In genomic region chr13:18868825-18869224, GRCm38 (mm10) we compare ENCODE assay signal across 15 mouse cellular contexts.
DNase-seq lines count a peak whose midpoint lies in the region; ATAC-seq and TF ChIP-seq lines count a peak whose summit lies in the region.
"Had no signal": no experiment of that assay in that cellular context is flagged by ENCODE, and none has a peak within 500 bp of the region (broad histone marks: within the 10 kb centered on the region; RNA-seq: fewer than 3 reads in every experiment).

No protein-coding gene starts in this region.

- no peak overlapping the region for H3K4me3 ChIP-seq in intestine, embryonic 14.5 days (ENCODE audit: low read depth, low read length)
- no peak overlapping the region for H3K4me3 ChIP-seq in intestine, embryonic 16.5 days (ENCODE audit: low read length)
- no peak overlapping the region for H3K4me3 ChIP-seq in liver, adult 2 months (ENCODE audit: insufficient read depth, low read depth, low read length)
- H3K4me3 ChIP-seq in neural tube, embryonic 14.5 days (ENCODE audit: low read depth, low read length): no peak overlapping the region
- no peak overlapping the region for H3K4me3 ChIP-seq in thymus, adult 2 months (ENCODE audit: control insufficient read depth, insufficient read depth, low read length)
- H3K4me3 ChIP-seq: forebrain, embryonic 13.5 days; heart, embryonic 15.5 days; myocyte had no signal

- no peaks in the 10 kb centered on the region for H3K27me3 ChIP-seq in intestine, embryonic 14.5 days (replicated peaks; ENCODE audit: control insufficient read depth, insufficient read depth, low read length)
- no peaks in the 10 kb centered on the region for H3K27me3 ChIP-seq in intestine, embryonic 16.5 days (replicated peaks; ENCODE audit: control insufficient read depth, insufficient read depth, low read length)
- H3K27me3 ChIP-seq in liver, adult 2 months (ENCODE audit: control insufficient read depth, insufficient read depth, low read length): no peaks in the 10 kb centered on the region
- no peaks in the 10 kb centered on the region for H3K27me3 ChIP-seq in neural tube, embryonic 14.5 days (ENCODE audit: control insufficient read depth, insufficient read depth, low read length)
- H3K27me3 ChIP-seq in thymus, adult 2 months (ENCODE audit: control insufficient read depth, insufficient read depth, low read length): no peaks in the 10 kb centered on the region
- H3K27me3 ChIP-seq: forebrain, embryonic 13.5 days; heart, embryonic 15.5 days had no signal

- 86% methylated on average over 5 of the region's 5 CpGs for WGBS in intestine, embryonic 14.5 days
- 88% methylated on average over 5 of the region's 5 CpGs for WGBS in intestine, embryonic 16.5 days
- 13% methylated on average over 5 of the region's 5 CpGs for WGBS in liver, adult 2 months
- WGBS in neural tube, embryonic 14.5 days: 90% methylated on average over 5 of the region's 5 CpGs
- 97% methylated on average over 5 of the region's 5 CpGs for WGBS in thymus, adult 2 months

- no peak overlapping the region for H3K27ac ChIP-seq in intestine, embryonic 14.5 days (ENCODE audit: low read depth)
- no peak overlapping the region for H3K27ac ChIP-seq in intestine, embryonic 16.5 days (ENCODE audit: low read length)
- H3K27ac ChIP-seq in liver, adult 2 months (replicated peaks; ENCODE audit: insufficient read depth, low read depth, low read length): no peak overlapping the region
- H3K27ac ChIP-seq in neural tube, embryonic 14.5 days (ENCODE audit: low read depth, low read length): no peak overlapping the region
- no peak overlapping the region for H3K27ac ChIP-seq in thymus, adult 2 months (ENCODE audit: control insufficient read depth, insufficient read depth, low read length)
- H3K27ac ChIP-seq: heart, embryonic 15.5 days; liver, embryonic 14.5 days had no signal

- no peaks in the 10 kb centered on the region for H3K9me3 ChIP-seq in intestine, embryonic 14.5 days (ENCODE audit: control insufficient read depth, low read length)
- H3K9me3 ChIP-seq in intestine, embryonic 16.5 days (ENCODE audit: control insufficient read depth, low read length): no peaks in the 10 kb centered on the region
- H3K9me3 ChIP-seq in neural tube, embryonic 14.5 days (ENCODE audit: control insufficient read depth, low read length): no peaks in the 10 kb centered on the region
- H3K9me3 ChIP-seq: forebrain, embryonic 13.5 days; heart, embryonic 15.5 days had no signal

- H3K4me2 ChIP-seq in intestine, embryonic 14.5 days (ENCODE audit: low read length): no peak overlapping the region
- H3K4me2 ChIP-seq in intestine, embryonic 16.5 days (ENCODE audit: low read depth, low read length): no peak overlapping the region
- no peak overlapping the region for H3K4me2 ChIP-seq in neural tube, embryonic 14.5 days (ENCODE audit: low read depth, low read length)
- H3K4me2 ChIP-seq: forebrain, embryonic 13.5 days; heart, embryonic 15.5 days had no signal

- 0 out of 2 replicates have a peak, but pooled peaks cover 4% of the 10 kb centered on the region for H3K4me1 ChIP-seq in intestine, embryonic 14.5 days (replicated peaks; ENCODE audit: control insufficient read depth, insufficient read depth, low read length)
- 0 out of 2 replicates have a peak, but pooled peaks cover 3% of the 10 kb centered on the region for H3K4me1 ChIP-seq in intestine, embryonic 16.5 days (ENCODE audit: control insufficient read depth, insufficient read depth, low read length)
- peaks cover 7% of the 10 kb centered on the region for H3K4me1 ChIP-seq in liver, adult 2 months (ENCODE audit: control insufficient read depth, insufficient read depth, low read length)
- H3K4me1 ChIP-seq in neural tube, embryonic 14.5 days (ENCODE audit: control insufficient read depth, insufficient read depth, low read length): 0 out of 2 replicates have a peak, but pooled peaks cover 6% of the 10 kb centered on the region
- H3K4me1 ChIP-seq in thymus, adult 2 months (replicated peaks; ENCODE audit: control insufficient read depth, insufficient read depth, low read length): no peaks in the 10 kb centered on the region; the same call in 1 of the 2 replicates
- H3K4me1 ChIP-seq: heart, embryonic 15.5 days had no signal

- no peaks in the 10 kb centered on the region for H3K79me2 ChIP-seq in liver, adult 2 months (ENCODE audit: control insufficient read depth, insufficient read depth, low read length)

- no peak for TF ChIP-seq CTCF in liver, adult 2 months (IDR thresholded peaks at IDR 0.05; ENCODE audit: low read depth, low read length)
- TF ChIP-seq CTCF in thymus, adult 2 months (IDR thresholded peaks at IDR 0.05; ENCODE audit: borderline replicate concordance, control insufficient read depth, extremely low read depth, insufficient read depth, low read length, poor library complexity): no peak

- 0 out of 2 replicates have a peak, but pooled peaks cover 5% of the 10 kb centered on the region for H3K36me3 ChIP-seq in intestine, embryonic 14.5 days (ENCODE audit: control insufficient read depth, insufficient read depth, low read length)
- H3K36me3 ChIP-seq in intestine, embryonic 16.5 days (ENCODE audit: control insufficient read depth, insufficient read depth, low read length): no peaks in the 10 kb centered on the region
- peaks cover 7% of the 10 kb centered on the region; the same call in 1 of the 2 replicates for H3K36me3 ChIP-seq in liver, adult 2 months (ENCODE audit: control insufficient read depth, insufficient read depth, low read length)
- H3K36me3 ChIP-seq in neural tube, embryonic 14.5 days (ENCODE audit: control insufficient read depth, insufficient read depth, low read length): no peaks in the 10 kb centered on the region
- no peaks in the 10 kb centered on the region; the same call in 1 of the 2 replicates for H3K36me3 ChIP-seq in thymus, adult 2 months (ENCODE audit: control insufficient read depth, insufficient read depth, low read length)

- DNase-seq in adrenal gland, postnatal 14 days: peak; percentile 10
- DNase-seq in adrenal gland, postnatal 36 days: no peak
- DNase-seq in intestine, embryonic 14.5 days (ENCODE audit: low spot score): no peak
- peak; percentile 74 for DNase-seq in liver, adult 2 months (ENCODE audit: extremely low read depth, low read depth, low spot score)
- no peak for DNase-seq in liver
- DNase-seq in thymus, adult 2 months: no peak
- DNase-seq: gastrocnemius, postnatal 36 days; thymus, postnatal 25 days had no signal

- TF ChIP-seq POLR2A in liver, adult 2 months (IDR thresholded peaks at IDR 0.05; ENCODE audit: extremely low read depth, insufficient read depth, low read length): no peak
- TF ChIP-seq POLR2A in thymus, adult 2 months (IDR thresholded peaks at IDR 0.05; ENCODE audit: control insufficient read depth, extremely low read depth, insufficient read depth, low read length, poor library complexity): no peak

- peak; percentile 29; the same call in 1 of the 2 replicates for ATAC-seq in intestine, embryonic 14.5 days (replicated peaks; ENCODE audit: low FRiP score, low TSS enrichment, low read depth)
- no peak for ATAC-seq in intestine, embryonic 16.5 days
- peak; percentile 15; the same call in 1 of the 2 replicates for ATAC-seq in neural tube, embryonic 14.5 days (ENCODE audit: low read depth)
- ATAC-seq: CD4-positive, CD25-positive, alpha-beta regulatory T cell, adult 4 months had no signal

- no peak overlapping the region for H3K9ac ChIP-seq in intestine, embryonic 14.5 days (ENCODE audit: low read length)
- no peak overlapping the region for H3K9ac ChIP-seq in intestine, embryonic 16.5 days (ENCODE audit: low read depth, low read length)
- no peak overlapping the region for H3K9ac ChIP-seq in liver, adult 2 months (ENCODE audit: low read depth, low read length)
- no peak overlapping the region for H3K9ac ChIP-seq in neural tube, embryonic 14.5 days (replicated peaks; ENCODE audit: low read depth, low read length)
- H3K9ac ChIP-seq: forebrain, embryonic 13.5 days; heart, embryonic 15.5 days; liver, embryonic 14.5 days had no signal

Comparison
In these comparisons a context has a peak if more than half of its experiments do, and no peak if none do; other contexts are left out.
1. DNase-seq: peak in adrenal gland, postnatal 14 days (single experiment) and liver, adult 2 months (single experiment); none in adrenal gland, postnatal 36 days (0 of 2), intestine, embryonic 14.5 days (single experiment), liver (single experiment) and thymus, adult 2 months (single experiment).